Mouse (Mus musculus) lung, postnatal 10 days (tissue): ENCODE results near the gene Mcm2.

Source experiments
- DNase-seq: peaks from one replicate; pipeline ENCODE4 v3.0.0; 2021

Mcm2 gene

GRCm38 (mm10) chr6:88898534-88899048 is at the start of gene Mcm2:
TSS of gene Mcm2 (minus strand) at chr6:88898780.
- peak; percentile 98 for DNase-seq

GRCm38 (mm10) chr6:88947771-88948170 is 49.2 kb upstream of the Mcm2 start:
- DNase-seq: no peak

GRCm38 (mm10) chr6:88946442-88946841 is 47.9 kb upstream of the Mcm2 start:
- no peak for DNase-seq

GRCm38 (mm10) chr6:88943666-88944065 is 45.1 kb upstream of the Mcm2 start:
- no peak for DNase-seq

GRCm38 (mm10) chr6:88942595-88942994 is 44.0 kb upstream of the Mcm2 start:
- no peak for DNase-seq

- DNase-seq: peak; percentile 62
Measured at GRCm38 (mm10) chr6:88941628-88942027, 43.0 kb upstream of the Mcm2 start.

- DNase-seq: peak; percentile 74
Measured at GRCm38 (mm10) chr6:88940090-88940916, 41.7 kb upstream of the Mcm2 start.

DNA sequence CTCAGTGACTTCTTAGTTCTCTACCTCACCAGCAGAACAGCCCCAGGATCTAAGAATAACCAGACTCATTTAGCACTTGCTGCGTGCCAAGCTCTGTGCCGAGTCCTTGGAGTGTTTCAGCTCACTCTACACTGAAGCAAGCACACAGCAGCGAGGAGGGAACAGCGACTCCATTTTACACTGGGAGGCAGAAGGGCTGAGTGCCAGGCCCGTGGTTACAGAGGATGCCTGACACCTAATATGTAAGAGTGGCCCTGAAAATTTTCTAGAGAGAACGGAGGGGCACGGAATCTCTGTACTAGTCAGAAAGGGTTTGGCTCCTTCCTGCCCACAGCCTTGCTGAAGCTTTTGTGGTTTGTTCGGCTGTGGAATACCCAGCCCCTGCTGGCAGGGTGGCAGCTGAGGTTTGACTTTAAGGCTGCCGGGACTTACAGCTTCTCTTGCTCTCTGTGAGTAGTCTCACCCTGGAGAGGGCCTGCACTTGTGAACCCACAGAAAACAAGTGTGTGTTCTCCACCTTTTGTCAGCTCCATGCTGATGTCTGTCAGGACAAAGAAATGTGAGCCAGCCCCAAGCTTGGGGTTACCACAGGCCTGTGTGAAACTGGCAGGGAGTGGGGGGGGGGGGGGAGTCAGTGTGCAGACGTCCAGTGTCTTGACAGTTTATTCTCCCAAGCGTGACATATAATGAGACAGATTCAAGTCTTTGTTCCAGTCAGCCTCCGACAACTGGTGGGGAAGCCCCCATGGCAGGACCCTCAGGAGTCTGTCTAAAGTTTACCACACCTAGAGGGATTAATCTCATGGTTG is 40.9 kb upstream of the Mcm2 start:
- DNase-seq: no peak

DNA sequence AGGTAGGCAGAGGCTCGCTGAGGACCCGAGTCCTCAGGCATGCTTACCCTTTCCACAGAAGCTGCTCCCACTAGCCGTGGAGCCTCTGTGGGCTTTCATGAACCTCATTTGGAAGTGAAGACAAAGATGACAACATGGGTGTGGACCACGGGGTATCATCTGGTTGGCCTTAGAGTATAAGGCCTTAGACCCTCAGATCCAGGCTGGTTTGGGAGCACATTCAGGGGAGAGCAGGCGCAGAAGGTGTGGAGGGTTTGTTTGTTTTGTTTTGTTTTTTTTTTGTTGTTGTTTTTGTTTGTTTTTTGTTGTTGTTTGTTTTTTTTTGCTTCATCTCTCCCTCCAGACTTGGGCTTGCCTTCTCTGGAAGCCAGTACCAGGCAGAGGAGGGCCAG is 40.1 kb upstream of the Mcm2 start:
- no peak for DNase-seq

GRCm38 (mm10) chr6:88937971-88938663 is 39.5 kb upstream of the Mcm2 start:
- no peak for DNase-seq

DNA sequence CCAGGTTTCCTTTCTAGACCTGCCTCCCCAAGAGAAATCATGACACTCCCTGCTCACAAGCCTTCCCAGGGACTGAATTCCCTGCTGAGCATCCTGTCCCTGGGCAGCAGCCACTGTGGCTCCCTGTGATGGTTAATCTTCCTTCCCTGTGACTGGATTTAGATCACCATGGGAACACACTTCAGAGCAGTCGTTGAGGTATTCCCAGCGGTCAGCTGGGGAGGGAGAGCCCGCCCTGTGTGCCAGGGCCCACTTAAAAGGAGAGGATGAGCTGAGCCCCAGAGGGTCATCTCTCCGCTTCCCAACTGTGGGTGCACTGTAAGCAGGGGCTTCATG is 38.6 kb upstream of the Mcm2 start:
- no peak for DNase-seq

- DNase-seq: no peak
Measured at GRCm38 (mm10) chr6:88936342-88937213, 38.0 kb upstream of the Mcm2 start.

DNA sequence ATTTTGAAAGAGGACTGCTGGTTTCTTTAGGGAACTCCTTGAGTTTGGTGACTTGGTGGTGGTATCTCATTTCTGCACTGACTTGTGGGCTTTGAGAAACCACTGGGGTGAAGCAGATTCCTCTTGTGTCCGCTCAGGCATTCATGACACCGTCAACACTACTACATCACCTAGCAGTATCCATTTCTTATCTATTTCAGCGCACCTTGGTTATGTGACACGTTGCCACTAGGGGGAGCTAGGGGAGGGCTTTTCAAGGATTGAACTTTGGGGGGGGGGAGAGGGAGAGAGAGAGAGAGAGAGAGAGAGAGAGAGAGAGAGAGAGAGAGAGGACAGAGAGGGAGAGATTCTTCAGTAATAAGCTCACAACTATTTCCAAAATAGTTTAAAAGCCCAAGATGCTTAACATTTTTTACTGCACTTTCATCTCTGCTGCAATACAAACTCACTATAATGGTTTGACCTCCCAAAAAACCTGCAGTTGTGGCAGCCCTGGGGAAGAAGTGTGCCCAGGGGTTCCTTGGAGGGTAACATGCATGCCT is 37.2 kb upstream of the Mcm2 start:
- peak; percentile 74 for DNase-seq

- peak; percentile 67 for DNase-seq
Measured at GRCm38 (mm10) chr6:88934816-88935215, 36.2 kb upstream of the Mcm2 start.

GRCm38 (mm10) chr6:88934132-88934531 is 35.6 kb upstream of the Mcm2 start:
- DNase-seq: no peak

DNA sequence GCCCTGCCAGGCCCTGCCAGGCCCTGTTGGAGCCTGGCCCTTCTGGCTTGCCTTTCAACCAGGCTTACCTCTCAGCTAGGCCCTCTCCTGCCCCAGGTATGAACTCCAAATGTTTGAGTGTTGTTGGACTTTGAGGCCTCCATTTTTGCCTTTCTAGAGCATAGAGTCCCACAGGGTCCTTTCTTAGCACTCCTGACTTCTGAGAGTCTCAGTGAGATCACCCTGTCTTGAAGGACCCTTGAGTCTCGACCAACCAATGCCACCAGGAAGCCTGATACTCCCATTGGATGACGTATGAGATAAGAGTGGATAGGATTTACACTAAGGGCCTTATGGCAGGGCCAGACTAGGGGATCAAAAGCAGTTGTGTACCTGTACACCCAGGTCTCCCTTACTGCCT is 32.9 kb upstream of the Mcm2 start:
- DNase-seq: no peak

GRCm38 (mm10) chr6:88930049-88930448 is 31.5 kb upstream of the Mcm2 start:
- DNase-seq: no peak

DNA sequence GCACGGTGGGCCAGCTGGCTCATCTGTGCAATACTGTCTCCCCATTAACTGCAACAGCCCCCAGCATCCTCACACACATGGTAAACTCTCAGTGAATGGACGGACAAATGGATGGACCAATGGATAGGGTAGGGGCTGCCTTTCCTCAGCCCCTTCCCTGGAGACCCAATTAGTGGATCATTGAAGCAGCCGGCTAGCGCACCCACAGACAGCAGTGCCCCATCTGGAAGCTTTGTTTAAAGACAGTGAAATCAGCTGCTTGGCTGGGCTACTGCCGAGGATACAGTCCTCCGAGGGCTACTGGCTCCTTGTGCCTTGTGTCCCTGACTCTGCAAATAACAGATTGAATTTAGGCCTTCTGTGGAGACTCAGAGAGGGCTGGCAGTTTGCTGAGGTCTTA is 30.9 kb upstream of the Mcm2 start:
- no peak for DNase-seq

DNA sequence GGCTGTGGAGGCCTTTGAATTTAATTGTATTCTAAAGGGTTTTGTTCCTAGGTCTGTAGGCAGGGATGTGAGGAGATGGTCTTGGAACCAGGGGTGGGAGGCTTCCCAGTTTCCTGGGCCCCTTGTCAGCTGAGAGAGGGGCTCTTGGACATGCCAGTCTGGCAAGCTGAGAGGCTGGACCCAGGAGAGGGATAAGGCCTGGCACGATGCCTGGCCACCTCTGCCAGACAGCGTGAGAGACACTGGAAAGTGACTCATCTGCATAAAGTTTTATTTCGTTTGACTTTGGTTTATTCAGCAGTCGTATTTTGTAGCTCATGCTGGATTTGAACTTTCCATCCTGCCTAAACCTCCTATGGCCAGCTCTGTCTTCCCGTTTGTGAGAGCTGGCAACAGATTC is 30.0 kb upstream of the Mcm2 start:
- no peak for DNase-seq

DNA sequence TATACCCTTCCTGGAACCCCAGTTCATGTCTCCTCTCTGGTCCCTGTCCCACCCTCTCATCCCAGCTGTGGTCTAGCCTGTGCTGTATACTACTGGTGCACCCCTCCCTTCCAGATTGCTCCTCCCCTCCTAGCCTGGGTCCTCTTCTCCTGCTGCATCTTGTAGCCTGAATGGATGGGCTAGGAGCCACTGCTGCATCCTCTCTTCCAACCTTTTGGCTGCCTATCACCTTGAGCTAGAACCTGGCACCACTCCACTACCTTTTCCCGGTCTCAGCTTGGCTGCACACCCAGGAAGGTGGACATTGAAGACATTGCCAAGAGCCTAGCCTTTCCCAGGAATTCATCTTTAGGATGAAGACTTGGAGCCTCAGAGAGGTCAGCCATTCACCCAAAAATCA is 29.4 kb upstream of the Mcm2 start:
- no peak for DNase-seq

DNA sequence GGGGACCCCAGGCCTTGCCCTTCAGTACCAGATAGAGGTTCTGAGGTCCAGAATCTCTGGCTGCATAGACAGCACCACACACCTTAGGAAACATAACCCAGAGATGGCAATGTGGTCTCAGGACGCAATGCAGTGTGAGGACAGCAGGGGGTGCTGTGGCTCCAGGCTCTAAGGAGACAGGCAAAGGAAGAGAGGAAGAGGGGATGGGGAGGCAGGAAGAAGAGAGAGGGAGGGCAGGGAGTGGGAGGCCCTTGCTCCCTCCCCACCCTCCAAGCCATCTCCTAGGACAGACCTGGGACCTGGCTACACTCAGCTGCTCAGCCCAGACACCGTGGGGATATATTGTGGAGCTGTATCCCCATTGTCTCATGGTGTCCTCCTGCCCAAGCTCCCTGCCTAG is 29.0 kb upstream of the Mcm2 start:
- DNase-seq: peak; percentile 89

GRCm38 (mm10) chr6:88926870-88927269 is 28.3 kb upstream of the Mcm2 start:
- DNase-seq: peak; percentile 67
